Mouse (Mus musculus) adrenal gland, postnatal 10 days (tissue): ENCODE measurements around the gene Pcsk6. TPM values are rescaled to one million over a fixed set of nuclear protein-coding genes. Genes with fewer than 3 reads are reported as not detected.
"Not testable (repeated sequence)": the region's sequence is repeated elsewhere in the genome, so short reads cannot be mapped to it uniquely, and the experiment has no call there.

Source experiments
- DNase-seq: peaks from one replicate; pipeline ENCODE4 v3.0.0; 2021; ENCODE audit warnings: mixed read lengths
- total RNA-seq, 2 experiments: library from RNA; stranded (reverse); gene quantifications; 2 replicates each; pipeline ENCODE4 v1.2.3; 2021

Pcsk6 gene
- total RNA-seq, 2 experiments from 2014 or later: 33.7 to 39.1 TPM

DNA sequence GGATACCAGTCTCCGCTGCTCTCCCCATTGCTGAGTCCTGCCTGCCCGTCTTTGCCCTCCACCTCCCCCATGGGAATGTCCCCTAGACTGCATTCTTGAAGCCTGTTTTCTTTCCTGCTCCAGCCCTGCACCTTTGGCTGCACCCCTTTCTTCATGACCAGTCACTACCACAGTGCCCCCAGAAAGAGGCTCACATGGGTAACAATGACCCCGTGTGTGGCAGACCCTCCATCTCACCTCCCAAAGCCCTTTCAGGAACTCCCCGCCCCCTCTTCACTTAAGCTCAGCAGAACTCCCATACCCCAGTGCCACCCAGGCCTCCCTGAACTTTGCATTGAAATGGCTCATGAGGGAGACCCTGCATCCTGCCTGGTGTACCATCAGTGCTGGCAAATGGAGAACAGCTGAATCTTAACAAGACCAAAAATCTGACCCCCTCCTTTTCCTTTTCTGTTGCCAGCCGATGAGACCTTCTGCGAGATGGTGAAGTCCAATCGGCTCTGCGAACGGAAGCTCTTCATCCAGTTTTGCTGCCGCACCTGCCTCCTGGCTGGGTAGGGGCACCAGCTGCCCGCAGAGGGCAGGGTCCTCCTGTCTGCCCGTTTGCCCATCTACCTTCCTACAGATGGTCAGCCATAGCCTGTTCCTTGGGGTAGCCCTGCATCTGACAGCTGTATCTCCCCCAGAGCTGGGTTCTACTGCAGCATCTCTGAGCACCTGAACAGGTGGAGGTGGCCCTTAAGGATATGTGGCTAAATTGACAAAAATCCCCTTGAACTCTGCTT, 187.1 kb downstream of the Pcsk6 start:
- no peak for DNase-seq

GRCm38 (mm10) chr7:66053946-66054483, 192.5 kb downstream of the Pcsk6 start:
- no peak for DNase-seq

DNA sequence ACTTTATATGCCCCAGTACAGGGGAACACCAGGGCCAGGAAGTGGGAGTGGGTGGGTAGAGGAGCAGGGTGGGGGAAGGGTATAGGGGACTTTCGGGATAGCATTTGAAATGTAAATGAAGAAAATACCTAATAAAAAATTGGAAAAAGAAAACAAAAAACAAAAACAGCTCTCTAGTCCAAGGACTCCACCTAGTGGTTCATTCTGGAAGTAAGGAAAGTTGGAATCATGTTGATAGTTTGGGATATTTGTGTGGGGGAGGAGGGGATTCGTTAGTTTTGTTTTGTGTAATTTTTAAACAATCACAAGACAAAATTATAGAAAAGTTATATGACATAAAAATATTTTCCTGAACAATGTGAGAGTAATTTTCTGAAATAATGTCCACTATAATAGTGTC, 193.8 kb downstream of the Pcsk6 start:
- not testable (repeated sequence) for DNase-seq

DNA sequence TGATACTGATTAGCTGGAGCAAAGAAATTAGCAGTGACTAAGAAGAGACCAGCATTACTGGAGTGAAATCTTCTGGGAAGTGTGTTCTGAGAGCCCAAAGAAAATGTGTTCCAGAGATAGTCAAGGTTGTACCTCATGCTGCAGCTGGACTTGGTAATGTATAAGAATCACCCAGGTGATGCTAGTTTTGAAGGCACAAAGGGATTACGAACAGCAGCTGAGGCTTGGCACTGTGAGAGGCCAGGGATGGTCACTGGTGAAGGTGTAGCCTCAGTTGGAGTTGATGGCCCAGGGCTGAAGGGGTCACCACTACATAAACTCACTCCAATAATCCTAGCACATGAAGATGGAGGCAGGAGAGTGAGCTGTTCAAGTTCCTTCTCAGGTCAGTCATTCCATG, 197.2 kb downstream of the Pcsk6 start, which contains the start of gene Snrpa1:
Snrpa1 (plus strand) TSS at position 301 of the 400 bp plus-strand sequence.
- no peak for DNase-seq

- DNase-seq: peak; percentile 94
Observed at GRCm38 (mm10) chr7:66060066-66060956, 198.8 kb downstream of the Pcsk6 start.

DNA sequence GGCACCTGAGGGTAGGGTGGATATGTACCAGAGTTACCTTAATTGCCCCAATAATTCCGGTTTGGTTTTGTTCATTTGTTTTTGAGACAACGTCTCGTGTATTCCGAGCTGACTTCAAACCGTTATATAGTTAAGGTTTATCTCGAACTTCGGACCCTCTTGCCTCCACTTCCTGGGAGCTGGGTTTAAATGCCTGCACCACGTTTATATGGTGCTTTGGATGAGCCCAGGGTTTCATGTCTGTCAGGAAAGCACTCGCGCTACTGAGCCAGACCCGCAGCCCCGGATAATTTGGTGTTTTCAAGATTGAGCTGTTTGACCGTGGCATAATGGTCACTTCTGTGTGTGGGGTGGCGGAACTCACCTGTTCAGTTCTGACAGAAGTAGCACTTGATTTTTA, 199.5 kb downstream of the Pcsk6 start:
- DNase-seq: no peak

DNA sequence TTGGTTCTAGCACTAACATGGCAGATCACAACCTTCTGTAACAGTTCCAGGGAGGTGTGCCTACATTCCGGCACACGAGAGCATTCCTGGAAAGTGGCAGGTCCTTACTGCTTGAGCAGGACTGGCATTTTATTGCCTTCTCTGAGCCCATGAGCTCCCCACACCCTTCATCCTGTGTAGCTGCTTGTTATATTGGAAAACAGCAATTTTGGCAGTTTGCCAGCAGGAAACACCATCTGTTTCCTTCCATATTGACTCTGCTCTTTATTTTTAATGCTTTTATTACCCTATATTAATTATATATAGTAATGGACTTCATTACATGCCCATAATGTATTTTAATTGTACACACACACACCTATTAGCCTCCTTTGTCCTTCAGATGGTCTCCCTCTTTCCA, 214.9 kb downstream of the Pcsk6 start:
- no peak for DNase-seq

GRCm38 (mm10) chr7:66079364-66080230, 218.1 kb downstream of the Pcsk6 start, which contains the start of gene Selenos:
Gene Selenos (plus strand): TSS chr7:66079649.
- peak; percentile 98 for DNase-seq

DNA sequence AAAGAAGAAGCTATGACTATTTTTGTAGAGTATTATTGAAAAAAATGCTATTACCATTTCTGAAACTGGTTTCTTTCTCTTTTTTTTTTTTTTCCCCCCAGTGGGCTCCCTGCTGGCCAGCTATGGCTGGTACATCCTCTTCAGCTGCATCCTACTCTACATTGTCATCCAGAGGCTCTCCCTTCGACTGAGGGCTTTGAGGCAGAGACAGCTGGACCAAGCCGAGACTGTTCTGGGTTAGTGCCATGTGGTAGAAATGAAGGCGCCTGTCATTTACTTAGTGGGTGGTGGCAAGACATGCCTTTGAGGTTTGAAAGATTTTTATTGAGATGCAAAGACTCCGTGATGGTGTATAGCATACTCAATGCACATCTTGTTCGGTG, 218.7 kb downstream of the Pcsk6 start:
- DNase-seq: no peak

- DNase-seq: no peak
Observed at GRCm38 (mm10) chr7:66083757-66084156, 222.2 kb downstream of the Pcsk6 start.

- no peak for DNase-seq
Observed at GRCm38 (mm10) chr7:66084546-66084945, 223.0 kb downstream of the Pcsk6 start.

- DNase-seq: no peak
Observed at GRCm38 (mm10) chr7:66087652-66088051, 226.1 kb downstream of the Pcsk6 start.

- no peak for DNase-seq
Observed at GRCm38 (mm10) chr7:66088077-66088476, 226.5 kb downstream of the Pcsk6 start.

DNA sequence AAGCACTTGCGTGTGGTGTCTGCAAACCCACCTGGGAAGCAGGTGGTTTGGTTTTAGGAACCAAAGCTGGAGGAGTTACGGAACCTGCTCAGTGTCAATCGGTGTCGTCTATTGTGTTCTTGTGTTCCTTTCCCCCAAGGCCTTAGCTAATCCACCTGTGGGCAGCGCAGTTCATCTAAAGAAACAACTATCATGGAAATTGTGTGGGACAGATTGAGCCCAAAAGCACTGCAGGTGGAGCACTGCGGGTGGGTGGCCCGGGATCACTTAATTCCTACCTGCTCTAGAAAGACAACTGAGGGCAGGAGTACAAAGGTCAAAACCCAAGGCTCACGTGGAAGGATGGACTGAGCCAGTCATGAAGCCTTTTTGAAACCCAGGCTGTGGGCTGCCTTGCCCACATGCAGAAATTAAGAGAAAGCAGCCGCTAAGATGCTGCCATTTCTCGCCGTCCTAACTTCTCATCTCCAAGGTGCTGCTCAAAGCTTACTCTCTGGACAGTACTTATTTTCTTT, 229.2 kb downstream of the Pcsk6 start:
- no peak for DNase-seq

GRCm38 (mm10) chr7:66091553-66091952, 230.0 kb downstream of the Pcsk6 start:
- DNase-seq: no peak

DNA sequence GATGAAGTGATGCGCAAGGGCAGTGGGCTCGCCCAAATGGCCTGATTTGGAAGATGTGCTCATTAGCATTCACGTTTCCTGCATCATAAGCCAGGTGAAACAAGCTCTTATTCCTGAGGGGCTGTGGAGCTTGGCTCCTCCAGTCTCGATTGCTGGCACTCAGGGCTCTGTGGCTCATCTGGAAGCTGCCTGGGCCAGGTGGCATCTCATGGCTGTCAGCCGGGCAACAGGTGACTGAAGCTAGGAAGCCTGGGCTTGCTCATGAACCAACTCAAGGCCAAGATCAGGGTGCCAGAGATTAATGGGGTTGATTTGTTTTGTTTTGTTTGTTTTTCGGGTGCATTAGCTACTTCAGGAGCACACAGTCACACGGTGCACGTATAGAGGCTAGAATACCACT, 231.1 kb downstream of the Pcsk6 start:
- no peak for DNase-seq

DNA sequence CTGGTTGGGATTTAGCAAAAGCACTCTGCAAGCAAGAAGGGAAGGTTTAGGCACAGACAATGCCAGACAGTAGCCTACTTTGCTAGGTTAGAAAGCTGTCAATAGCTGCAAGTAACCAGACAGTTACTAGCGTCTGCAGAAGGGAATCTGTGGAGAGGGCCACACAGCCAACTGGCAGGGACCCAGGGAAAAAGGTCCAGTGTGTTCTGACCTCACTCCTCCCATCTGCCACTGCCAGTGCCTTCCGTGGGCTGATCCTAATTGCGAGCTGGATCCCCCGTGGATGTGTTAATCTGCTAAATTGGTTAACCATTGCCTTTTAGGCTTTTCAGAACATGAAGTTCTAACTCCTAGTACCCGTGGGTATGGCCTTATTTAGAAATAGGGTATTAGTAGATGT, 232.6 kb downstream of the Pcsk6 start:
- peak; percentile 43 for DNase-seq

DNA sequence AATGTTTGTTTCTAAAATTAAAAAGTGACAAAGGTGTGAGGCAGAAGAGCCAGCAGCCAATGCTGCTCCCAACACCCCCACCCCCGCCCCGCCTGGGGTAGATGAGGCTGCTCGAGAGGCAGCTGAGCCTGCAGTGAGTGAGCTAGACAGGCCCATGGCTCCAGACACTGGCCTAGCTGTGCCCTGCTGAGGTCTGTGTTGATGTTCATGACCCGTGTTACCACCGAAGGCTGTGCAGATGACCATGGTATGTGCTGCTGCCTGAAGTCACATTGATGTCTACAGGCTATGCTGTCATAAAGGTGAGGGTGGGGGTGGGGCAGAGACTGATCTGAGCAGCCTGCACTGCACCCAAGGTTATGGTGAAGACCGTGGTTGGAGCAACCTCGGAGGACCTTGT, 237.3 kb downstream of the Pcsk6 start:
- no peak for DNase-seq
